Mouse (Mus musculus) kidney, adult 2 months (tissue): ENCODE results near the gene Dlec1.

ENCODE experiments used
- CTCF ChIP-seq: fragments of 200-500 bp; conservative IDR thresholded peaks from 2 replicates; pipeline ENCODE4 v1.5.1; 2011; ENCODE audit warnings: low read depth, mild to moderate bottlenecking, control low read depth, low read length, moderate library complexity, mixed read lengths; ENCODE audit not compliant: insufficient read depth, insufficient read length
- POLR2A ChIP-seq: fragments of 200-500 bp; IDR thresholded peaks from one replicate; pipeline ENCODE4 v1.6.1; 2011; ENCODE audit warnings: low read depth, low read length, control low read depth

DNA sequence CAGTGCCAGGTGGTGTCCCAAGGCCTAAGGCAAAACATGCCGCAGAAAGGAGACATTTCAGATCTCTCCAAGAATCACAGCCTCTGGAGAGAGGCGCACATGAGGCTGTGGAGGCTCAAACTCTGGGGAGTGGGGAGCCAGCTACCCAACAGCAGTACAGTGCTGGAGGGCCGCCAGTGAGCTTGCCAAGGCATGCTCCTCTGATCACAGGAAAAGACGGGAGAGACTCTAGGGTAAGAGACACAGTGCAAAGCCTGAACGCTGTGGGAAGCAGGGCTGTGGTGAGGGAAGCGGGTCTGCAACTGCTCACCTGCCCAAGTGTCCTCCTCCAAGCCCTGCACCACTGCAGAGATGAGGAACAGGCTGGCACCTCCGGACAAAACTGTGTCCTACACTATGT lies 53.5 kb downstream of the Dlec1 start:
- TF ChIP-seq CTCF (no peak), POLR2A (no peak)
